Mouse (Mus musculus) olfactory bulb, adult 2 months (tissue): ENCODE results near the gene Mrtfb.

Experiments used
- CTCF ChIP-seq: fragments of 200-500 bp; IDR thresholded peaks from 2 replicates; pipeline ENCODE4 v1.5.1; 2012; ENCODE audit warnings: low read depth, mild to moderate bottlenecking, low read length, moderate library complexity; ENCODE audit not compliant: insufficient read depth
- POLR2A ChIP-seq: fragments of 200-500 bp; IDR thresholded peaks from 2 replicates; pipeline ENCODE4 v1.6.1; 2012; ENCODE audit warnings: mild to moderate bottlenecking, low read depth, low read length, moderate library complexity; ENCODE audit not compliant: insufficient read depth

DNA sequence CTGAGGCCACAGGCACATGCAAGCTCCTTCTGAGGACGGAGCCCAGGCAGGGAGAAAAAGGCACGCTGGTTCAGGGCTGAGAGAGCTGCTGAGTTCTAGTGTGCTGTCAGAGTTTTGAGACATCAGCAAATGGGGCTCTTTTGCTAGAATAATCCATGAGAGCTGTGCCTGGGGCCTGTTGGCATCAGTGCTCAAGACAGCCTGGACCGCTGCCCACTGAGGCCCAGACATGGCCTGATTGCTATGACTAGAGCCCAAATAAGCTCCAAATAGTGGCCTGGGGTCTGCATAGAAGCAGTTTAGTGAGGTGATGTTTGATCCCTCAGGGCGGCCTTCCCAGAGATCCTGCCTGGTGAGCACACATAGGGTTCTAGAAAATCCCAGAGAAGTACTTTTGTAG, 195.7 kb downstream of the Mrtfb start:
- TF ChIP-seq CTCF (no peak), POLR2A (no peak)
